Mouse (Mus musculus) heart, embryonic 11.5 days (tissue): ENCODE data around the gene Sipa1. TPM values are rescaled to one million over a fixed set of nuclear protein-coding genes. Genes with fewer than 3 reads are reported as not detected.
A peak's percentile ranks its signal among the peaks of the same experiment; 100 is the strongest.

Source experiments
- ATAC-seq: fragments of 200-750 bp; cut with Nextera tagmentation; replicated peaks from 2 replicates; pipeline ENCODE4 v1.8.0; 2017; ENCODE audit warnings: moderate library complexity; ENCODE audit not compliant: insufficient number of reproducible peaks, low FRiP score, low TSS enrichment
- H3K27ac ChIP-seq: fragments of 300-500 bp; sonication (generic); 2 replicates; pipeline ENCODE4 v1.5.1; 2014; ENCODE audit warnings: mild to moderate bottlenecking, low read depth, low read length
- H3K27me3 ChIP-seq: fragments of 300-500 bp; sonication (generic); 2 replicates; pipeline ENCODE4 v1.6.1; 2014; ENCODE audit warnings: mild to moderate bottlenecking, low read length, mixed read lengths; ENCODE audit not compliant: control insufficient read depth, insufficient read depth
- H3K36me3 ChIP-seq: fragments of 300-500 bp; sonication (generic); 2 replicates; pipeline ENCODE4 v1.6.1; 2014; ENCODE audit warnings: mild to moderate bottlenecking, low read length, moderate library complexity, mixed read lengths; ENCODE audit not compliant: control insufficient read depth, insufficient read depth
- H3K4me1 ChIP-seq: fragments of 300-500 bp; sonication (generic); 2 replicates; pipeline ENCODE4 v1.6.1; 2014; ENCODE audit warnings: low read length; ENCODE audit not compliant: control insufficient read depth, insufficient read depth
- H3K4me2 ChIP-seq: fragments of 300-500 bp; sonication (generic); 2 replicates; pipeline ENCODE4 v1.6.1; 2014; ENCODE audit warnings: mild to moderate bottlenecking, moderate library complexity
- H3K4me3 ChIP-seq: fragments of 300-500 bp; sonication (generic); 2 replicates; pipeline ENCODE4 v1.5.1; 2014; ENCODE audit warnings: low read depth, low read length
- H3K9ac ChIP-seq: fragments of 300-500 bp; sonication (generic); 2 replicates; pipeline ENCODE4 v1.6.1; 2014; ENCODE audit warnings: mild to moderate bottlenecking, low read depth, low read length, moderate library complexity
- H3K9me3 ChIP-seq: fragments of 300-500 bp; sonication (generic); replicated peaks from 2 replicates; pipeline ENCODE4 v1.6.1; 2016; ENCODE audit warnings: low read length; ENCODE audit not compliant: control insufficient read depth
- WGBS: fragments of 180-500 bp; shearing (Covaris S2); extraction: QIAGEN DNeasy Blood & Tissue Kit; methylation state at CpG from one replicate; pipeline ENCODE4 v1.1.7; 2014; ENCODE audit not compliant: insufficient replicate concordance; 5-methylcytosine and 5-hydroxymethylcytosine counted together
- polyA plus RNA-seq: library from polyadenylated mRNA; unstranded; fragments of >200 nt; fragmentation: Nextera tagmentation; extraction: Ambion mirVana; gene quantifications from 2 replicates; pipeline ENCODE4 v1.2.1, GENCODE M21; 2014

Sipa1 gene
- 15.8 and 18.8 TPM in 2 replicates for polyA plus RNA-seq

- ATAC-seq, result peak; percentile 89
- H3K4me2 ChIP-seq, result peak within 1 kb of the TSS; percentile 83
- H3K27ac ChIP-seq, result peak within 1 kb of the TSS; percentile 86
- no peaks in the 10 kb centered on the region for H3K27me3 ChIP-seq
- peak within 1 kb of the TSS; percentile 55 for H3K4me3 ChIP-seq
- no peaks in the 10 kb centered on the region for H3K9me3 ChIP-seq
- H3K9ac ChIP-seq, result peak within 1 kb of the TSS; percentile 72
- peaks cover 28% of the 10 kb centered on the region for H3K4me1 ChIP-seq
- WGBS, result 2% methylated on average over 32 of the region's 32 CpGs
- peaks cover 27% of the 10 kb centered on the region for H3K36me3 ChIP-seq
These were observed at the start of gene Sipa1 for GRCm38 (mm10) chr19:5662981-5663913. Gene Sipa1 (minus strand): TSS chr19:5663707.

- H3K9me3 ChIP-seq, result no peaks in the 10 kb centered on the region
- no peak overlapping the region for H3K27ac ChIP-seq
- peaks cover 15% of the 10 kb centered on the region for H3K4me1 ChIP-seq
- ATAC-seq, result no peak
- no peaks in the 10 kb centered on the region for H3K27me3 ChIP-seq
- no peak overlapping the region for H3K9ac ChIP-seq
- 66% methylated on average over 5 of the region's 5 CpGs for WGBS
- no peak overlapping the region for H3K4me3 ChIP-seq
- peaks cover 29% of the 10 kb centered on the region for H3K36me3 ChIP-seq
- no peak overlapping the region; the same call in 1 of the 2 replicates for H3K4me2 ChIP-seq
These were observed 49.7 kb upstream of the Sipa1 start for GRCm38 (mm10) chr19:5713255-5713654.

GRCm38 (mm10) chr19:5711907-5712460, 48.5 kb upstream of the Sipa1 start:
- H3K27me3 ChIP-seq, result no peaks in the 10 kb centered on the region
- no peak overlapping the region for H3K9ac ChIP-seq
- 89% methylated on average over 14 of the region's 14 CpGs for WGBS
- ATAC-seq, result no peak
- H3K27ac ChIP-seq, result no peak overlapping the region
- H3K4me1 ChIP-seq, result peaks cover 13% of the 10 kb centered on the region
- H3K4me3 ChIP-seq, result no peak overlapping the region
- H3K4me2 ChIP-seq, result no peak overlapping the region
- no peaks in the 10 kb centered on the region for H3K9me3 ChIP-seq
- peaks cover 34% of the 10 kb centered on the region for H3K36me3 ChIP-seq

GRCm38 (mm10) chr19:5711218-5711617, 47.7 kb upstream of the Sipa1 start:
- ATAC-seq, result no peak
- Histone ChIP-seq H3K27me3 (no peaks in the 10 kb centered on the region), H3K27ac (no peak overlapping the region), H3K36me3 (peaks cover 34% of the 10 kb centered on the region), H3K4me3 (no peak overlapping the region), H3K9me3 (no peaks in the 10 kb centered on the region), H3K9ac (no peak overlapping the region), H3K4me1 (peaks cover 11% of the 10 kb centered on the region), H3K4me2 (no peak overlapping the region)
- 27% methylated on average over 3 of the region's 3 CpGs for WGBS

- no peak for ATAC-seq
- H3K4me3 ChIP-seq, result no peak overlapping the region
- no peak overlapping the region for H3K4me2 ChIP-seq
- no peaks in the 10 kb centered on the region for H3K27me3 ChIP-seq
- H3K36me3 ChIP-seq, result peaks cover 34% of the 10 kb centered on the region
- no peak overlapping the region for H3K27ac ChIP-seq
- 76% methylated on average over 8 of the region's 8 CpGs for WGBS
- H3K4me1 ChIP-seq, result peaks cover 6% of the 10 kb centered on the region
- H3K9me3 ChIP-seq, result no peaks in the 10 kb centered on the region
- H3K9ac ChIP-seq, result no peak overlapping the region
These were observed 47.1 kb upstream of the Sipa1 start for GRCm38 (mm10) chr19:5710581-5710980.

GRCm38 (mm10) chr19:5710068-5710467, 46.6 kb upstream of the Sipa1 start:
- Histone ChIP-seq H3K9me3 (no peaks in the 10 kb centered on the region), H3K27me3 (no peaks in the 10 kb centered on the region), H3K4me3 (no peak overlapping the region), H3K27ac (no peak overlapping the region), H3K36me3 (peaks cover 34% of the 10 kb centered on the region), H3K4me1 (peaks cover 9% of the 10 kb centered on the region), H3K9ac (no peak overlapping the region), H3K4me2 (no peak overlapping the region)
- ATAC-seq, result no peak
- WGBS, result 92% methylated on average over 6 of the region's 6 CpGs

- H3K4me3 ChIP-seq, result no peak overlapping the region
- no peak overlapping the region for H3K4me2 ChIP-seq
- no peak overlapping the region for H3K9ac ChIP-seq
- peak; percentile 18; the same call in 1 of the 2 replicates for ATAC-seq
- peaks cover 12% of the 10 kb centered on the region for H3K4me1 ChIP-seq
- H3K9me3 ChIP-seq, result no peaks in the 10 kb centered on the region
- no peaks in the 10 kb centered on the region for H3K27me3 ChIP-seq
- 41% methylated on average over 10 of the region's 10 CpGs for WGBS
- no peak overlapping the region for H3K27ac ChIP-seq
- H3K36me3 ChIP-seq, result peaks cover 44% of the 10 kb centered on the region
These were observed 41.5 kb upstream of the Sipa1 start for GRCm38 (mm10) chr19:5704801-5705571.

- Histone ChIP-seq H3K27me3 (no peaks in the 10 kb centered on the region), H3K4me2 (no peak within 1 kb of the TSS), H3K9ac (0 out of 2 replicates have a peak within 1 kb of the TSS, but pooled peaks have one; percentile 39), H3K9me3 (no peaks in the 10 kb centered on the region), H3K4me1 (peaks cover 12% of the 10 kb centered on the region), H3K27ac (no peak within 1 kb of the TSS), H3K4me3 (no peak within 1 kb of the TSS), H3K36me3 (peaks cover 47% of the 10 kb centered on the region)
- 70% methylated on average over 17 of the region's 17 CpGs for WGBS
- ATAC-seq, result 0 out of 2 replicates have a peak, but pooled peaks have one; percentile 20
These were observed 40.8 kb upstream of the Sipa1 start, which contains the start of gene Kcnk7 for GRCm38 (mm10) chr19:5704163-5704800. Gene Kcnk7 (plus strand): TSS chr19:5704367.
